Mouse (Mus musculus): ENCODE data around the gene Col4a4.

Gene Col4a4

DNA sequence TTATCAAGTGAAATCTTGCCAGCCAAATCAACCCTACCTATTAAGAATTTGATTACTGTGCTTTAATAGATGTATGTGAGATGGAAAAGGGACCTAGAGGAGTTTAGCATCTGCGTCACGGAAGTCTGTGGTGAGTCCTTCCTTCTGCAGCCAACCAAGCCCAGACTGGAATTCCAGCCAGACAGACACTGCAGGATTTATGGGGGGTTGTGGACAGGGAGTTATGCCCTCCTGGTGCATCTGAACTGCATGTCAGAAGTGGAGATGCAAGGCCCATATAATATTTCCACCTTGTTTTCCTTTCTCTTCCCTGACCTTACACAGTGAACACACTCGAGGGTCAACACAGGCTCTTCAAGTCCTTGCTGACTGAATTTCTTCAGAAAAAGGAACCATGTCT is 176.1 kb downstream of the Col4a4 start:
- no peak for DNase-seq

DNA sequence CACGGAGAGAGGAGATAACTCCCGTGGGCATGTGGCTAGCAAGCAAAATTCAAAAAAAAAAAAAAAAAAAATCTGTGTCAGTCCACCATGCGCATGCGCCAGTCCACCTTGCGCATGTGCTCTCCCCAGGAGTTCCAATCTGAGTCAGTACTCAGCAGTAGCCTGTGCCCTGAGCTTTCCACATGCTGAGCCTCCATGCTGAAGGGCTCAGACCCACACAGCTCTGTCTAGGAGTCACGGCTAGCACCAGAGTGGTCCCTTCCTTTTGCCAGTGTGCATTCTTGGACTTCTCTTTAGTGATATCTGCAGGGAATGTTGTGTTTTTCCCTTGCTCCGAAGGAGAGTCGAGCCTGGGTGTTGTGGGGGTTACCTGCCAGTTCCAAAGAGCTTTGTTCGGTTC is 177.4 kb downstream of the Col4a4 start:
- DNase-seq: no peak

DNA sequence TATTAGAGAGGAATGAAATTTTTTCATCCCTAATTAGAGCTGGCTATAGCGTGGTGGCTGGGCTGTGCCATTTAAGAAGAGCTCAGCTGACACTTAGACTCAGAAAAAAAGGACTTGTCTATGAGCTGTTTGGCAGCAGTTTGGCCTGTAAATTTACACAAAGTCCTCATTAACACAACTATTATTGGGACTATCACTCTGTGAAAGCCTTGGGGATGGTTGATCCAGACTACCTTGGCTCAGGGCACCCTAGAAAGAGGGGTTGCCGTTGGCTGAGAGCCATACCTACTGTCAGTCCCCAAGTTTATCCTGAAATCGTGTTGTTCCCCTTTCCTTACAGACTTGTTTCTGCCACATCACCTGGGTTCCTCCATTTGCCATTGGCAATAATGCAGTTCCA is 178.9 kb downstream of the Col4a4 start:
- no peak for DNase-seq

All from lung, postnatal 4 days (tissue).